Mouse (Mus musculus) CH12.LX (cell line): ENCODE measurements around the gene Zfp445. TPM values are rescaled to one million over a fixed set of nuclear protein-coding genes. Genes with fewer than 3 reads are reported as not detected.

Experiments used
- DNase-seq: peaks from one replicate; pipeline ENCODE4 v3.0.0-alpha.2; 2013; ENCODE audit errors: extremely low read depth
- H3K27ac ChIP-seq: 2 replicates; pipeline ENCODE4 v1.5.1; 2012; ENCODE audit warnings: low read depth, mild to moderate bottlenecking, control low read depth, moderate library complexity; ENCODE audit not compliant: insufficient read depth
- H3K27me3 ChIP-seq: replicated peaks from 2 replicates; pipeline ENCODE3; 2012; ENCODE audit warnings: inconsistent platforms
- H3K36me3 ChIP-seq, 2 experiments: replicated peaks in 1 of 2; 2 replicates each; pipeline versions ENCODE3 to v1.6.1; 2012; ENCODE audit warnings: inconsistent platforms in 1 of 2, low read length in 1 of 2, mild to moderate bottlenecking in 1 of 2, mixed read lengths in 1 of 2, moderate library complexity in 1 of 2; ENCODE audit not compliant: control insufficient read depth in 1 of 2, insufficient read depth in 1 of 2
- H3K4me1 ChIP-seq, 2 experiments: 2 replicates each; pipeline ENCODE4 v1.6.1; 2012; ENCODE audit warnings: inconsistent platforms in 1 of 2, moderate library complexity in 1 of 2; ENCODE audit not compliant: insufficient read depth in 2 of 2, control insufficient read depth in 1 of 2
- H3K4me2 ChIP-seq: 2 replicates; pipeline ENCODE4 v1.6.1; 2012; ENCODE audit warnings: low read depth, mild to moderate bottlenecking, control low read depth; ENCODE audit not compliant: poor library complexity, insufficient read depth, severe bottlenecking
- H3K4me3 ChIP-seq, 3 experiments: fragments of 150-350 bp in 1 of 3; sonication (generic) in 1 of 3; replicated peaks in 1 of 3; 2 replicates each; pipeline versions ENCODE3 to v1.5.1; 2011 to 2012; ENCODE audit warnings: low read depth in 2 of 3, low read length in 2 of 3, mild to moderate bottlenecking in 2 of 3, moderate library complexity in 2 of 3, control low read depth in 1 of 3, improper control_type of control experiment in 1 of 3, inconsistent platforms in 1 of 3, mixed read lengths in 1 of 3; ENCODE audit not compliant: poor library complexity in 1 of 3
- H3K79me2 ChIP-seq: replicated peaks from 2 replicates; pipeline ENCODE4 v1.6.1; 2012; ENCODE audit warnings: mild to moderate bottlenecking, moderate library complexity; ENCODE audit not compliant: control insufficient read depth, poor library complexity, insufficient read depth, severe bottlenecking; ENCODE audit errors: extremely low read depth
- H3K9ac ChIP-seq: 2 replicates; pipeline ENCODE4 v1.6.1; 2012; ENCODE audit warnings: low read depth, mild to moderate bottlenecking, control low read depth, moderate library complexity; ENCODE audit not compliant: insufficient read depth
- H3K9me3 ChIP-seq: replicated peaks from 2 replicates; pipeline ENCODE3; 2012; ENCODE audit warnings: low read length, inconsistent platforms, mixed read lengths
- CHD1 ChIP-seq: IDR thresholded peaks from 2 replicates; pipeline ENCODE4 v1.6.1; 2012; ENCODE audit warnings: low read depth, low read length, improper control_type of control experiment, inconsistent platforms
- CHD2 ChIP-seq: IDR thresholded peaks from 2 replicates; pipeline ENCODE4 v1.6.1; 2011; ENCODE audit warnings: low read length, improper control_type of control experiment
- CTCF ChIP-seq, 2 experiments: IDR thresholded peaks in 1 of 2; conservative IDR thresholded peaks in 1 of 2; 2 replicates each; pipeline ENCODE4 v1.5.1; 2011 to 2012; ENCODE audit warnings: low read depth in 2 of 2, low read length in 2 of 2, improper control_type of control experiment in 1 of 2, inconsistent platforms in 1 of 2, mild to moderate bottlenecking in 1 of 2, moderate library complexity in 1 of 2
- ELF1 ChIP-seq: IDR thresholded peaks from 2 replicates; pipeline ENCODE4 v1.6.1; 2014; ENCODE audit warnings: low read depth, mild to moderate bottlenecking, inconsistent platforms, low read length, improper control_type of control experiment
- IRF4 ChIP-seq: IDR thresholded peaks from 2 replicates; pipeline ENCODE4 v1.6.1; 2014; ENCODE audit warnings: low read depth, mild to moderate bottlenecking, inconsistent platforms, low read length, improper control_type of control experiment
- JUN ChIP-seq: IDR thresholded peaks from 2 replicates; pipeline ENCODE4 v1.6.1; 2011; ENCODE audit warnings: low read depth, mild to moderate bottlenecking, low read length, improper control_type of control experiment, moderate library complexity; ENCODE audit not compliant: insufficient read depth
- MAFK ChIP-seq: IDR thresholded peaks from 2 replicates; pipeline ENCODE4 v1.6.1; 2011; ENCODE audit warnings: low read length, improper control_type of control experiment; ENCODE audit not compliant: insufficient replicate concordance
- MAZ ChIP-seq: IDR thresholded peaks from 2 replicates; pipeline ENCODE4 v1.6.1; 2012; ENCODE audit warnings: low read depth, mild to moderate bottlenecking, inconsistent platforms, low read length, improper control_type of control experiment, moderate library complexity
- MEF2A ChIP-seq: IDR thresholded peaks from 2 replicates; pipeline ENCODE4 v1.6.1; 2014; ENCODE audit warnings: low read depth, mild to moderate bottlenecking, inconsistent platforms, low read length, improper control_type of control experiment, borderline replicate concordance
- MXI1 ChIP-seq: IDR thresholded peaks from 2 replicates; pipeline ENCODE4 v1.6.1; 2011; ENCODE audit warnings: mild to moderate bottlenecking, low read depth, low read length, improper control_type of control experiment
- MYC ChIP-seq: IDR thresholded peaks from 2 replicates; pipeline ENCODE4 v1.6.1; 2011; ENCODE audit warnings: low read depth, mild to moderate bottlenecking, improper control_type of control experiment, low read length
- PAX5 ChIP-seq: IDR thresholded peaks from 2 replicates; pipeline ENCODE4 v1.6.1; 2012; ENCODE audit warnings: low read length, inconsistent platforms, mixed read lengths
- POLR2A ChIP-seq: IDR thresholded peaks from 2 replicates; pipeline ENCODE4 v1.6.1; 2011; ENCODE audit warnings: low read depth, mild to moderate bottlenecking, improper control_type of control experiment, low read length
- POLR2AphosphoS2 ChIP-seq: IDR thresholded peaks from 2 replicates; pipeline ENCODE4 v1.6.1; 2011; ENCODE audit warnings: low read depth, low read length, improper control_type of control experiment
- RAD21 ChIP-seq: IDR thresholded peaks from 2 replicates; pipeline ENCODE4 v1.6.1; 2011; ENCODE audit warnings: low read depth, mild to moderate bottlenecking, low read length, improper control_type of control experiment, moderate library complexity
- SIN3A ChIP-seq: IDR thresholded peaks from 2 replicates; pipeline ENCODE4 v1.6.1; 2012; ENCODE audit warnings: low read length, improper control_type of control experiment, inconsistent platforms
- SMC3 ChIP-seq: IDR thresholded peaks from 2 replicates; pipeline ENCODE4 v1.6.1; 2011; ENCODE audit warnings: low read depth, low read length, improper control_type of control experiment
- TBP ChIP-seq: conservative IDR thresholded peaks from 2 replicates; pipeline ENCODE4 v1.6.1; 2011; ENCODE audit warnings: low read depth, low read length, improper control_type of control experiment
- TCF12 ChIP-seq: IDR thresholded peaks from 2 replicates; pipeline ENCODE4 v1.6.1; 2014; ENCODE audit warnings: low read depth, mild to moderate bottlenecking, inconsistent platforms, low read length, improper control_type of control experiment
- UBTF ChIP-seq: IDR thresholded peaks from 2 replicates; pipeline ENCODE4 v1.6.1; 2012; ENCODE audit warnings: low read depth, mild to moderate bottlenecking, inconsistent platforms, low read length, improper control_type of control experiment, moderate library complexity
- USF1 ChIP-seq: IDR thresholded peaks from 2 replicates; pipeline ENCODE4 v1.6.1; 2014; ENCODE audit warnings: low read depth, mild to moderate bottlenecking, inconsistent platforms, low read length, improper control_type of control experiment
- USF2 ChIP-seq: conservative IDR thresholded peaks from 2 replicates; pipeline ENCODE4 v1.6.1; 2011; ENCODE audit warnings: low read depth, low read length, improper control_type of control experiment
- ZC3H11A ChIP-seq: IDR thresholded peaks from 2 replicates; pipeline ENCODE4 v1.6.1; 2012; ENCODE audit warnings: low read depth, mild to moderate bottlenecking, inconsistent platforms, low read length, improper control_type of control experiment
- ZKSCAN1 ChIP-seq: IDR thresholded peaks from 2 replicates; pipeline ENCODE4 v1.6.1; 2012; ENCODE audit warnings: low read depth, inconsistent platforms, low read length, improper control_type of control experiment, borderline replicate concordance
- ZNF384 ChIP-seq: IDR thresholded peaks from 2 replicates; pipeline ENCODE4 v1.6.1; 2012; ENCODE audit warnings: low read depth, low read length, improper control_type of control experiment, inconsistent platforms
- dilution Hi-C: fragments of 300-500 bp; cut with MboI; formaldehyde crosslinking; loops from 2 replicates; pipeline ENCODE4 v1.14.3; 2020; ENCODE audit warnings: low sequenced_read_pairs; ENCODE audit not compliant: extremely low pct_unique_long_range_greater_than_20kb, extremely low pct_ligation_motif_present
- in situ Hi-C: fragments of 300-500 bp; cut with MboI; formaldehyde crosslinking; loops from 3 replicates; pipeline ENCODE4 v1.14.3; 2019; ENCODE audit warnings: low sequenced_read_pairs, low pct_ligation_motif_present, low pct_unique_long_range_greater_than_20kb, mixed read lengths
- polyA plus RNA-seq: library from polyadenylated mRNA; unstranded; fragments of >175 nt; gene quantifications from 2 replicates; pipeline ENCODE4 v1.2.1, GENCODE M21; 2012; ENCODE audit warnings: low read depth; ENCODE audit not compliant: insufficient read length
- total RNA-seq, 2 experiments: library from RNA; depleted of rRNA; stranded (reverse); fragments of 300-350 nt in 1 of 2; fragments of >200 nt in 1 of 2; gene quantifications; 2 replicates each; pipeline ENCODE4 v1.2.3; 2012 to 2014

The Zfp445 gene
- total and polyA plus RNA-seq, 3 experiments: 43.7 to 55.5 (median 53.8) TPM

DNA sequence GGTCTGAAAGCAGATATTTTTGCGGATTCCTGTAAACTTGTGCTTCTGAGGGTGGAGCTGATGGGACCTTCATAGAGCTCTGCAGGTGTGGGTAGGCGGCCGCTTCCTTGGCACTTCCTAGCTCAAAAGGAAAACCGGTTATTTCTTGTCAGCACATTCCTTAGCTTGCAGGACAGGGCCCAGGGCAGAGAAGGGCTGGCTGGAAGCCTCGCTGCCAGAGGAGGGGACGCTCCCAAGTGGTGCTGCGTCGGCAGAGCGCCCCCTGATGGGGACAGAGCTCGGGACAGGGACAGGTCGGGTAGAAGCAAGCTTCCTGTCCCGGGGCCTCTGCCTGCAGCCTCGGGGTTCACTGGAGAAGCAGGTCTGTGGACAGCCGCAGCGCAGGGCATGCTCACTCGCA is 28.1 kb downstream of the Zfp445 start:
- Histone ChIP-seq H3K4me1 (no peaks in the 10 kb centered on the region), H3K36me3 (peaks cover 9 to 40% of the 10 kb centered on the region in 2 experiments), H3K9ac (no peak overlapping the region), H3K4me3 (no peak overlapping the region), H3K27ac (no peak overlapping the region), H3K79me2 (no peaks in the 10 kb centered on the region), H3K9me3 (no peaks in the 10 kb centered on the region), H3K27me3 (no peaks in the 10 kb centered on the region), H3K4me2 (no peak overlapping the region)
- TF ChIP-seq USF2: no peak
- TF ChIP-seq JUN: no peak
- TF ChIP-seq TBP: no peak
- no peak for TF ChIP-seq ELF1
- TF ChIP-seq CTCF (conservative IDR thresholded peaks at IDR 0.05 in 1 of 2, IDR thresholded peaks at IDR 0.05 in 1 of 2; ENCODE audit: low read depth in 2 of 2, low read length in 2 of 2): peak in 1 of 2 experiments; percentile 14; a peak in 1 of 4 replicates
- no peak for TF ChIP-seq MEF2A
- no peak for TF ChIP-seq MXI1
- dilution Hi-C loops: no loop called here
- in situ Hi-C loops: no loop called here
- DNase-seq: no peak

DNA sequence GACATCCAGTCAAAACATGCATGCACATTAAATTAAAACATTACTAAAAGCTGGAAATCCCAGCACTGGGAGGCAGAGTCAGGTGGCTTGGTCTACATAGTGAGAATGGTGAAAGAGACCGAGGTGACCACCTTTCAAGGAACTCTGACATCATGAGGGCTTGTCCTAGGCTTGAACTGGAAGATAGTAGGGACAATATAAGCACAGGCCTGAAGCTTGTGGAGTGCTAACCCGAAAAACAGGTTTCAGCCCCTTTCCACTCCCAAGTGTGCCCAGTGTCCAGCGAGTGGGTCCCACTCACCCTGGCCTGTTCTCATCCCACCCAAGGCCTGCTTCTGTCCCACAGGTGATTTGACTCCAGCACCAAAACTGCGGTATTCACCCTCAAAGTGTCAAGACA is 28.6 kb downstream of the Zfp445 start:
- Histone ChIP-seq H3K9ac (no peak overlapping the region), H3K4me1 (no peaks in the 10 kb centered on the region), H3K27me3 (no peaks in the 10 kb centered on the region), H3K79me2 (no peaks in the 10 kb centered on the region), H3K36me3 (peaks cover 11 to 43% of the 10 kb centered on the region in 2 experiments), H3K27ac (no peak overlapping the region), H3K9me3 (no peaks in the 10 kb centered on the region), H3K4me2 (no peak overlapping the region), H3K4me3 (no peak overlapping the region)
- TF ChIP-seq MAZ: no peak
- TF ChIP-seq PAX5: no peak
- TF ChIP-seq ZC3H11A: no peak
- no peak for TF ChIP-seq RAD21
- no peak for TF ChIP-seq CHD2
- TF ChIP-seq TBP: no peak
- no peak for TF ChIP-seq CTCF (conservative IDR thresholded peaks at IDR 0.05 in 1 of 2, IDR thresholded peaks at IDR 0.05 in 1 of 2; ENCODE audit: low read depth in 2 of 2, low read length in 2 of 2)
- TF ChIP-seq ZNF384: no peak
- no peak for TF ChIP-seq TCF12
- TF ChIP-seq SMC3: no peak
- no peak for TF ChIP-seq POLR2AphosphoS2
- TF ChIP-seq SIN3A: no peak
- TF ChIP-seq MAFK: no peak
- TF ChIP-seq UBTF: no peak
- no peak for TF ChIP-seq USF1
- TF ChIP-seq CHD1: no peak
- no peak for TF ChIP-seq ZKSCAN1
- TF ChIP-seq POLR2A: no peak
- TF ChIP-seq IRF4: no peak
- TF ChIP-seq MYC: no peak
- no peak for DNase-seq
- dilution Hi-C loops: no loop called here
- in situ Hi-C loops: no loop called here
